Mouse (Mus musculus) liver, adult 2 months (tissue): ENCODE data around the gene Jup.

Experiments used
- CTCF ChIP-seq: fragments of 200-500 bp; IDR thresholded peaks from 2 replicates; pipeline ENCODE4 v1.5.1; 2011; ENCODE audit warnings: low read depth, low read length, control low read depth
- POLR2A ChIP-seq: fragments of 200-500 bp; IDR thresholded peaks from 2 replicates; pipeline ENCODE4 v1.6.1; 2011; ENCODE audit warnings: low read length, control low read depth; ENCODE audit not compliant: insufficient read depth; ENCODE audit errors: extremely low read depth

DNA sequence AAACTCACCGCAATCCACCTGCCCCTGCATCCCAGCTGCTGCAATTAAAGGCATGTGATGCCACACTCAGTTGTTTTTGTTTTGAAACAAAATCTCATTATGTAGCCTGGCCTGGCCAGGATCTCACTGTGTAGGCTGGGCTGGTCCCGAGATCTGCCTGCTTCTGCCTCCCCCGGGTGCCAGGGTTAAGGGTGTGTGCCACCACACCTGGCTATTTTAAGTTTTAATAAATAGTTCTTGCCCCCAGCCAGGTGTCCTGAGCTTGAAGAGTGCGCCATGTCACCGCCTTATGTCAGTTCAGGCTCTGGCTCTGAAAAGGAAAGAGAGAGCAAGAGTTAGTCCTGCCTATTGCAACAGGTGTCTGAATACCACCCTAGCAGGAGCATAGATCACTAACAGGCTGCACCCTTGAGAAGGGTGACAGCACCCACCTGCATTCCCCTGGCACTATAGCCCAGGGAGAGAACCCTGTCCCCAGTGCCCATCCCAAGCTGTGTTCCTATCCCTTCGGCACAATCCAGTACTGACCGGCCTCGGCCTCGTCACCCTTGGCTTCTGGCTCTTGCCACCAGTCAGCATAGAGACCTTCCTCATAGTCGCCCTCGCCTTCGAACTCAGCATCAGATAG, 11.4 kb upstream of the Jup start:
- no peak for TF ChIP-seq CTCF
- no peak for TF ChIP-seq POLR2A
